Mouse (Mus musculus): Measurements from ENCODE around the gene Slc25a41. TPM values are rescaled to one million over a fixed set of nuclear protein-coding genes. Genes with fewer than 3 reads are reported as not detected.

Slc25a41 gene
- total and polyA plus RNA-seq, 2 experiments from 2014 or later = not detected

DNA sequence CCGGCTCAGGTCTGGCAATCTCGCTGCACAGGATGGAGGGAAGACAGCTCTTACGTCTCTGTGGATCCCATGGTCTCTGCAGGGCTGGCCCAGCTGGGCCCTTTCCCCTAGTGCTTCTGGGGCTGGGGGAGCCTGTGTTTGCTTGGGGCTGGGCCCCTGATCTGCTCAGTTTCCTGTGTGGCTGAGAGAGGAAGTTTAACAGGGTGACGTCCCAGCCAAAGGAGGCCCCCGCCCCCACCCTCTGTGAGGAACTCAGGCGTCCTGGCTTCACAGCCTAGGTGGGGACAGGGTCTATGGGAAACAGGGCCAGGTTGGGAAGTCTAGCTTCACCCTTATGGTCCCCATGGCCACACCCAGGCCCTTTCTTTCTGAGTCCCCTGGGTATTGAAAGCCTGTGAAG, 36.9 kb upstream of the Slc25a41 start, which contains the start of gene Dennd1c:
Gene Dennd1c (minus strand): TSS at position 179 of the 400 bp plus-strand sequence.
- H3K27me3 ChIP-seq (ENCODE audit: insufficient read depth, low read length) = no peaks in the 10 kb centered on the region
- peaks cover 30% of the 10 kb centered on the region for H3K36me3 ChIP-seq (ENCODE audit: insufficient read depth)
- no peaks in the 10 kb centered on the region for H3K9me3 ChIP-seq (ENCODE audit: low read length)
- WGBS = 63% methylated on average over 6 of the region's 6 CpGs
- H3K4me3 ChIP-seq (ENCODE audit: low read depth, low read length) = no peak within 1 kb of the TSS
- no peak within 1 kb of the TSS for H3K9ac ChIP-seq
- H3K4me1 ChIP-seq (ENCODE audit: insufficient read depth) = no peaks in the 10 kb centered on the region
- no peak for TF ChIP-seq CTCF (IDR thresholded peaks at IDR 0.05; ENCODE audit: low read depth)
- ATAC-seq = peak; percentile 10; the same call in 1 of the 2 replicates
- no peak within 1 kb of the TSS for H3K4me2 ChIP-seq (ENCODE audit: low read depth)
- no peak for DNase-seq
- H3K27ac ChIP-seq (ENCODE audit: low read depth, low read length) = 0 out of 2 replicates have a peak within 1 kb of the TSS, but pooled peaks have one; percentile 15

DNA sequence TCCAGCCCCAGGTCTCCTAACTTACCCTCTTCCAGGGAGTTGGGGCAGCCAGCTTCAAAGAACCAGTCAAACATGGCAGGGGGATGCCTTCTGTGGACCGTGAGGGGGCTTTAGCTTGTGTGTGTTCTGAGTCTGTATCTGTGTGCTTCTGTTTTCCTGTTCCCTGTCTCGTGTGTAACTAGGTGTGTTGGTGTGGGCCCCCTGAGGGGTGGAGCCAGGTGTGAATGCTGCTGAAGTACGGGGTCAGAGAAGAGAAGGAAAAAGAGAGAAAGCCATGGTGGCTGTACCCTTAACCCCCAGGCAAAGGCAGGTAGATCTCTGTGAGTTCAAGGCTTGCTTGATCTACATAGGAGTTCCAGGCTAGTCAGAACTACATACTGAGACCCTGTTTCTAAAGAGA, 35.5 kb upstream of the Slc25a41 start:
- Histone ChIP-seq H3K36me3 (ENCODE audit: insufficient read depth) (peaks cover 22% of the 10 kb centered on the region), H3K4me3 (ENCODE audit: low read depth, low read length) (no peak overlapping the region), H3K27ac (ENCODE audit: low read depth, low read length) (no peak overlapping the region), H3K27me3 (ENCODE audit: insufficient read depth, low read length) (no peaks in the 10 kb centered on the region), H3K4me2 (ENCODE audit: low read depth) (no peak overlapping the region), H3K4me1 (ENCODE audit: insufficient read depth) (no peaks in the 10 kb centered on the region), H3K9ac (no peak overlapping the region), H3K9me3 (ENCODE audit: low read length) (no peaks in the 10 kb centered on the region)
- DNase-seq = no peak
- 54% methylated on average over 3 of the region's 3 CpGs for WGBS
- TF ChIP-seq CTCF (IDR thresholded peaks at IDR 0.05; ENCODE audit: low read depth) = no peak
- ATAC-seq = no peak

DNA sequence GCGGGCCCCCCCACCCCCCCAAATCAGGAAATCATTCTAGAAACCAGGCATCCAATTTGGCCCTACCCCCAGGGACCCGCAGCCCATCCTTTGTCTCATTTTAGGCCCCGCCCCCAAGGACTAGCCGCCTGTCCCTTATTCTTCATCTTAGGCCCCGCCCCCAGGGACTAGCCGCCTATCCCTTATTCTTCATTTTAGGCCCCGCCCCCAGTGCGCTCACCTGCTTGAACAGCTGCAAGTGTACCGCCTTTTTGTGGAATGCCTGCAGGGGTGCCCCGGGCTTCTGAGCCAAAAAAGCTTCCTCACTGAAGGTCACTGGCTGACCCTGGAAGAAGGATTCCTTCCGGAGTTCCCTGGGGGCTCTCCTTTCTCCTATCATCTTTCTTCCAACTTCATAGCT, 29.2 kb upstream of the Slc25a41 start:
- peak; percentile 32; the same call in 1 of the 2 replicates for ATAC-seq
- no peak overlapping the region for H3K4me3 ChIP-seq (ENCODE audit: low read depth, low read length)
- 0 out of 2 replicates have a peak overlapping the region, but pooled peaks have one; percentile 8 for H3K4me2 ChIP-seq (ENCODE audit: low read depth)
- H3K27ac ChIP-seq (ENCODE audit: low read depth, low read length) = no peak overlapping the region
- no peaks in the 10 kb centered on the region for H3K36me3 ChIP-seq (ENCODE audit: insufficient read depth)
- DNase-seq = no peak
- no peak for TF ChIP-seq CTCF (IDR thresholded peaks at IDR 0.05; ENCODE audit: low read depth)
- H3K9ac ChIP-seq = no peak overlapping the region
- no peaks in the 10 kb centered on the region for H3K9me3 ChIP-seq (ENCODE audit: low read length)
- no peaks in the 10 kb centered on the region for H3K27me3 ChIP-seq (ENCODE audit: insufficient read depth, low read length)
- no peaks in the 10 kb centered on the region for H3K4me1 ChIP-seq (ENCODE audit: insufficient read depth)
- 6% methylated on average over 11 of the region's 11 CpGs for WGBS

DNA sequence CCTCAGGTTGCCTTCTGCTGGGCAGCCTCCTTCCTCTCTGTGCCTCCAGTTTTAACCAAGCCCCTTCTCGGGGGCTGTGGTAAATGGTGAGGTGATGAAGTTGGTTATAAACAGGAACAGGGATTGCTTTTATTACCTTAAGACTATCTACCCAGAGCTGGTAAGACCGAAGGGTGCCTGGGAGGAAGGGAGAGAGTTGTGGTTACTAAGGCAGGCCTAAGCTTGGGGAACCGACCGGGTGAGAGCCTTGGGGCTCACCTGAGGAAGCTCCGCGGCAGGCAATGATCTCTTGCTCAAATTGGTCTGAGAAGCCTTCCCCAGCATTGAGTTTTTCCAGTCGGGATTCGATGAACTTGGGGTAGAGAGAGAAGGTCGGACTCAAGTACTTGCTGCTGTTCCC, 28.8 kb upstream of the Slc25a41 start:
- WGBS = 13% methylated on average over 9 of the region's 9 CpGs
- Histone ChIP-seq H3K4me1 (ENCODE audit: insufficient read depth) (no peaks in the 10 kb centered on the region), H3K36me3 (ENCODE audit: insufficient read depth) (no peaks in the 10 kb centered on the region), H3K4me2 (ENCODE audit: low read depth) (0 out of 2 replicates have a peak overlapping the region, but pooled peaks have one; percentile 8), H3K4me3 (ENCODE audit: low read depth, low read length) (no peak overlapping the region), H3K9ac (0 out of 2 replicates have a peak overlapping the region, but pooled peaks have one; percentile 19), H3K9me3 (ENCODE audit: low read length) (no peaks in the 10 kb centered on the region), H3K27me3 (ENCODE audit: insufficient read depth, low read length) (no peaks in the 10 kb centered on the region), H3K27ac (ENCODE audit: low read depth, low read length) (no peak overlapping the region)
- no peak for TF ChIP-seq CTCF (IDR thresholded peaks at IDR 0.05; ENCODE audit: low read depth)
- DNase-seq = no peak
- ATAC-seq = 0 out of 2 replicates have a peak, but pooled peaks have one; percentile 10

DNA sequence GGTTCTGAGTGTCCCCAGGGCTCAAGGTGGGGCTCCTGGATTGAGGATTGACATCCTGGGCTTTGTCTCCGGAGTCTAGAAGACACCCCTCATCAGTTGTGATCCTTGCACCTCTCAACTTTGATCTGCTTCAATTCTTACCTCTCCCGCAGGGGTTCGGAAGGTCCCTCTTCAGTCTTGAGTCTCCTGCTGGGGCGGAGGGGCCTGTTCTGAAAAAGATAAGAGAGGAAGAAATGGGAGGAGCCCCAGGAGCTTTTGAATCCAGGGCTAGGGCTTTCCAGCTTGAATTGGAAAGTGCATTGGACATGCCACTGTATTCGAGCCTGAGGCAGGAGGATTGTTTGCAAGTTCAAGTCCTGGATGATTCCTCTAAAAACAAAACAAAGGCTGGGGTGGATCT, 25.5 kb upstream of the Slc25a41 start:
- Histone ChIP-seq H3K4me1 (ENCODE audit: insufficient read depth) (no peaks in the 10 kb centered on the region), H3K27me3 (ENCODE audit: insufficient read depth, low read length) (peaks cover 13% of the 10 kb centered on the region), H3K4me2 (ENCODE audit: low read depth) (no peak overlapping the region), H3K9ac (no peak overlapping the region), H3K36me3 (ENCODE audit: insufficient read depth) (no peaks in the 10 kb centered on the region), H3K4me3 (ENCODE audit: low read depth, low read length) (no peak overlapping the region), H3K9me3 (ENCODE audit: low read length) (no peaks in the 10 kb centered on the region), H3K27ac (ENCODE audit: low read depth, low read length) (no peak overlapping the region)
- ATAC-seq (no peak), DNase-seq (no peak)
- no peak for TF ChIP-seq CTCF (IDR thresholded peaks at IDR 0.05; ENCODE audit: low read depth)
- WGBS = 58% methylated on average over 5 of the region's 5 CpGs

DNA sequence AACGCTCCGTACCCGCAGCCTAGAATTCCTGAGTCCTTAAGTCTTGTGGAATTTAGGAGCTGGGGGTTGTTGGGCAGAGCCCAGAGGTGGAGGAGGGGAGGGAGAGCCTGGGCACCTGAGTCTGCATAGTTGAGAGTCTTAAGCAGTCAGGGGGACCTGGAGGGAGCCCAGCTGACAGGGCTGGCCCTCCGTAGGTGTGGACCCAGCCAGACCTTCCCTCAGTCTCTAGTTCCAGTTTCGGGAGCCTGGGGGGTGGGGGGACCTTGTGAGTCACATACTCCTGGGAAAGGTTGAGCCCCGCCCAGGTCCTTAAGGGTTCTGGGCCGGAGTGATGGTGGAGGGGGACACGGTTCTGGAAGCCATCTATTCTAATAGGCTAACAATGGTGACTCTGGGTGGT, 21.6 kb upstream of the Slc25a41 start:
- peaks cover 22% of the 10 kb centered on the region for H3K27me3 ChIP-seq (ENCODE audit: insufficient read depth, low read length)
- peaks cover 8% of the 10 kb centered on the region for H3K4me1 ChIP-seq (ENCODE audit: insufficient read depth)
- H3K4me2 ChIP-seq (ENCODE audit: low read depth) = no peak overlapping the region
- H3K9ac ChIP-seq = no peak overlapping the region
- 11% methylated on average over 8 of the region's 8 CpGs for WGBS
- H3K27ac ChIP-seq (ENCODE audit: low read depth, low read length) = no peak overlapping the region
- ATAC-seq = no peak
- H3K36me3 ChIP-seq (ENCODE audit: insufficient read depth) = no peaks in the 10 kb centered on the region
- H3K9me3 ChIP-seq (ENCODE audit: low read length) = no peaks in the 10 kb centered on the region
- no peak for DNase-seq
- no peak for TF ChIP-seq CTCF (IDR thresholded peaks at IDR 0.05; ENCODE audit: low read depth)
- H3K4me3 ChIP-seq (ENCODE audit: low read depth, low read length) = no peak overlapping the region

DNA sequence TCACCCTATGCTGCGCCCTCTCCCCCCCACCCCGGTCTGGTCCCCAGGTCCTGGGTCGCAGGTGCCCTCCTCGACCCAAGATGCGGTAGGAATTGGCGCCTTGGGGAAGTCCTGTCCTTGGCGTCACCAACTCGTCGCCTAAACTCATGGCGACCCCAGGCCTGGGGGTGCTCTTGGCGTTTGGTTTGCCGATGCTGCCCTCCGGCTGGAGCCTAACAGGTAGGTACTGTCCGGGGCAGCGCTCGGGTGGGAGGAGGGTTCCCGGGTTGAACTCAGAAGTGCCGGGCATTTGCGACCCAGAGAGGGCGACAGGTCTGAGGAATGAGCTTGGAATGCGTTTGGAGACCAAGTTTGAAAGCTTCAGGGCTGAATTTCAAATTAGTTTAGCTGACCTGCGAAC, 21.1 kb upstream of the Slc25a41 start:
- ATAC-seq = no peak

More for the DNA sequence above, 21.1 kb upstream of the Slc25a41 start:
- Histone ChIP-seq H3K9me3 (ENCODE audit: low read length) (no peaks in the 10 kb centered on the region), H3K4me2 (ENCODE audit: low read depth) (peak overlapping the region; percentile 45), H3K9ac (no peak overlapping the region), H3K36me3 (ENCODE audit: insufficient read depth) (no peaks in the 10 kb centered on the region), H3K4me1 (ENCODE audit: insufficient read depth) (peaks cover 9% of the 10 kb centered on the region), H3K27ac (ENCODE audit: low read depth, low read length) (no peak overlapping the region), H3K4me3 (ENCODE audit: low read depth, low read length) (peak overlapping the region; percentile 30), H3K27me3 (ENCODE audit: insufficient read depth, low read length) (peaks cover 22% of the 10 kb centered on the region)
- no peak for TF ChIP-seq CTCF (IDR thresholded peaks at IDR 0.05; ENCODE audit: low read depth)
- 4% methylated on average over 22 of the region's 22 CpGs for WGBS
- DNase-seq = no peak
